Mouse (Mus musculus): ENCODE data around the gene Eif3k.

Eif3k gene

GRCm38 (mm10) chr7:28959505-28960045 lies 22.1 kb downstream of the Eif3k start:
- DNase-seq (ENCODE audit: low spot score) = no peak

GRCm38 (mm10) chr7:28958770-28959169 lies 22.9 kb downstream of the Eif3k start:
- DNase-seq (ENCODE audit: low spot score) = no peak

GRCm38 (mm10) chr7:28957997-28958725 lies 23.5 kb downstream of the Eif3k start:
- DNase-seq (ENCODE audit: low spot score) = no peak

DNA sequence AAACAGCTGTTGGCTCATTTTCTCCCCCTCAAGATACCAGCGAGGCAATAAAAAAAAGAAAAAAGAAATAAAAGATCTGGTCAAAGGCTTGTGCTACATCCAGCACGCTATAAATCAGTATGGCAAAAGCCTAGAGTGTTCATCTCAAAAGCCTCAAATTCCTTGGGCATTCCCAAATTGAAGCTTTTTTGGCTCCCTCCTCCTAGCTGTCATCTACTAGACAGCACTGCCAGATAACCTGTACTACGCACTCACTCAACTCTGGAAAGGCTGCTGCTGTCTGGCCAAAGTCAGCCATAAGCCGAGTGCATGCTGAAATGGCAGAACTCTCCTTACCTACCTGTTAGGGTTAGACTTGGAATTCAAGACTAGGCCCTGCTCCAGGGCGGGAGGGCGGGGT lies 24.4 kb downstream of the Eif3k start:
- no peak for DNase-seq (ENCODE audit: low spot score)

- DNase-seq (ENCODE audit: low spot score) = no peak
Measured at GRCm38 (mm10) chr7:28956270-28956669, 25.4 kb downstream of the Eif3k start.

- DNase-seq (ENCODE audit: low spot score) = no peak
Measured at GRCm38 (mm10) chr7:28955295-28955897, 26.3 kb downstream of the Eif3k start.

- no peak for DNase-seq (ENCODE audit: low spot score)
Measured at GRCm38 (mm10) chr7:28954773-28955172, 26.9 kb downstream of the Eif3k start.

DNA sequence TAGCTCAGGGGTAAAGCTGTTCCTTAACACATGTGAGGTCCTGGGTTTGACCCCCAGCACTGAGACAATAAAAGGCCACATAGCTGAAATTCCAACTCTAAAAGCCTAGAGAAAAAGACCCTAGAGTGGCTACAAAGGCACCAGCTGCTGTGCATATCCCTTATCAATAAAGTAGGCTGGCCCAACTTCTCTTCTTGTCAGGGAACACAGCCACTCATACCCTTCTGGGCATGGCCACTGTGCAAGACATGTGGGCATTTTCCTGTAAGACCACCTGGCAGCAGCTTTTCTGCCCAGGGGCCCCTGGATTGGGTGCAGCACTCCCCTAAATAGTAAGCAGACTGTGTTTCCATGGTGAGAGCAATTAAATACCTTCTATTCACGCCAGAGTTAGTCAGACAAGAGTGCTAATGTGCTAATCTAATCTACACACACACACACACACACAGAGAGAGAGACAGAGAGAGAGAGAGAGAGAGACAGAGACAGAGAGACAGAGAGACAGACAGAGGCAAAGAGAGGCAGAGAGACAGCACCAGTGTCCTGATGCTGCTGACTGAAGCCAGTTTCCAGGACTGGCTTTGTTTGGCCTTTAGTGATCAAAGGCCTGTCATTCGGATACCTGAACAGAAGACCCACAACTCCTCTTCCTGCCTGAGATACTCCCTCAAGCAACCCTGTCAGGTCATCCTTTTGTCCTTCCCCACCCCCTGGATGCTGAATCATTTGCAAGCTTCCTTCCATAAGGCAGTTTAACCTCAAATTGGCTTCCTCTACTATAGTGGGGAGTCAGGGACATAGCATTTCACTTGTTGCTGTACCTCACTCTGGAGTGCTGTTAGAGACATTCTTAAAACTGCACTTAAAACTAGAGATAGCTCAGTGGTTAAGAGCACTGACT lies 27.9 kb downstream of the Eif3k start:
- no peak for DNase-seq (ENCODE audit: low spot score)

DNA sequence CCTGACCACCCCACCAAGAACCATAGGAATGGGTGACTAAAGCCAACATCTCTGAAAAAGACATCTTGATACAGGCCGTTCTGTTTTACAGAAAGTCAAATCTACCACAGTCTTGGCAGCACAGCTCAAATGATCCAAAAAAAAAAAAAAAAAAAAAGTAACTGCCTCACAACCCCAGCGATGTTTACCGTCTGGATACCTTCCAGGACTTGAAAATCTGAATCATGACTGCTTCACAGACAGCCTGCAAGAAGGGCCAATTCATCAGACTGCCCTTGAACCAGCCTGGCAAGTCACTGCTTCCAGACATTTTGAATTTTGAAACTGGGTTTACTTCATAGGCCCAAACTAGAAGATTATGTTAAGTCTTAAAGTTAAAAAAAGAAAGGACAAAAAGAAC lies 28.9 kb downstream of the Eif3k start:
- DNase-seq (ENCODE audit: low spot score) = no peak

- no peak for DNase-seq (ENCODE audit: low spot score)
Measured at GRCm38 (mm10) chr7:28951764-28952163, 29.9 kb downstream of the Eif3k start.

DNA sequence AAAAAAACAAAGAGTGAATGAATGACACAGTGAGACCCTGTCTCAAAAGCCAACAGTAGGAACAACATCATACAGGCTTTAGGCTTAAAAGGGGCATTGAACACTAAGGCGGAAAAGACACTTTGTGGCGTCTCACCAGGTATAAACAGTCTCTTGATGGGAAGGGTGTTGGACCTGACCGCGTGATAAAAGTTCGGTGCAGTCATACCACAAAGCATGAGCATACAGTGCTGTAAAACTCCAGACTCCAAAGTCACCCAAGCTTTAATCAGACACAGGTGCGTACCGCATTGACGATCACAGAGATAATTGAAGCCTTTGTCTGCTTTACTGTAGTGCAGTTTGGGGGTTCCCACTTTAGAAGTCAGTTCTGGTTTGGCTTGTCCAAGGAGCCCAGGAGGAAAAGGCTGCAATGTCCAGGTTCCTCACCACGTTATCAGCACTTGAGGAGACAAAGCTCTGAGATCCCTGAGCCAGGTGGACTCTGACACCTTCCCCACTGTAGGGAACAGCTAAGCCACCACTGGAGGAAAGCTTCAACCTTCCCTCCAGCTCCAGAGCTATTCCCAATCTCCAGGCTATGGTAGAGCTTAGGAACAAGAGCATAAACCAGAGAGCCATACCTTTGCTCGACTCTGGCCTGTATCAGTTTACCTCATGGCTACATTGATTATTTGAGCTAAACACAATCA lies 31.2 kb downstream of the Eif3k start:
- no peak for DNase-seq (ENCODE audit: low spot score)

- DNase-seq (ENCODE audit: low spot score) = no peak
Measured at GRCm38 (mm10) chr7:28949298-28949697, 32.4 kb downstream of the Eif3k start.

DNA sequence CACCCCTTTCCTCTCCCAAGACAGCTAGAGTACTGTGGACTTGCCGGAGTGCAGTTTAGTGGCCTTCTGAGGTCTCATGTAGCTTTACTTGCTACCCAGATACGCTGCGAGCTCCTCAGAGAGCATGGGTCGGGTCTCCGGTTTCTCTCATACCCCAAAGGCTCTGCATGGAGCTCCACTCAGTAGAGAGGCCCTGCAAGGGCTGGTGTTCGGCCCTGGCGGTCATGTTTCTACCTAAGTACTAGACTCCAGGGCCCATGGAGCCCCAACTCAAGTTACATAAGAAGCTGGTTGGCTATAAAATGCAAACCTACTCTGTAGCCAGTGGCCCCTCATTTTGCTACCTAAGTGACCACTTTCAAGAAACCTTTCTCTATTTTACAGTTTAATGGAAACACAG lies 32.9 kb downstream of the Eif3k start:
- DNase-seq (ENCODE audit: low spot score) = no peak

- no peak for DNase-seq (ENCODE audit: low spot score)
Measured at GRCm38 (mm10) chr7:28946271-28946610, 35.4 kb downstream of the Eif3k start.

GRCm38 (mm10) chr7:28945416-28946270 lies 36.0 kb downstream of the Eif3k start:
- no peak for DNase-seq (ENCODE audit: low spot score)

DNA sequence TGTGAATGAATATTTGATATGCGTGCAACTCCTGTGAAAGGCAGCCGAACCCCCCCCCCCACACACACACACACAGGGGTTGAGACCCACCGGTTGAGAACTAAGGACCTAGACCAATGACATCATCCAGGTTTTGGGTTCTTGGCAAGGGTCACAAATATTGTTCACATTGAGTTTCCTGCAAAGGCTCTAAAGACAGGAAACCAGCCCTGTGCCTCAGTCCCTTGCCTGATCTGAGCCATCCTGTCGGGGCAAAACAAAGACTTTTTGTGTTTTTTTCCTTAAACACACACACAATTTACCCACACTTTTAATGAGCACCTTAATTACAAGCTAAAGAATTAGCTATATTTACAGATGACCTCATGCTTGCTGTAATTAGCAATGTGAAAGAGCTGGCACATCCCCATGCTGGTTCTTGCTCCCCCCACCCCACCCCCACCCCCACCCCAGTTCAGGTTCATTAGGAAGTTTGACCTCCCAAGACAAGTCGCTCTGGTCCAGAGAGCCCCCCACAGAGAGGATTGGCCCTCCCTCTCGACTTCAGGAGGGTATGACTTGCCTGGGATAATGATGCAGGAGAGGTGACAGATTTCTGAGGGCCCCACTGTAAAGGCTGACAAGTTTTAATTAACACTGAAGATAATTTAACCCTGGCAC lies 36.8 kb downstream of the Eif3k start:
- DNase-seq (ENCODE audit: low spot score) = no peak

DNA sequence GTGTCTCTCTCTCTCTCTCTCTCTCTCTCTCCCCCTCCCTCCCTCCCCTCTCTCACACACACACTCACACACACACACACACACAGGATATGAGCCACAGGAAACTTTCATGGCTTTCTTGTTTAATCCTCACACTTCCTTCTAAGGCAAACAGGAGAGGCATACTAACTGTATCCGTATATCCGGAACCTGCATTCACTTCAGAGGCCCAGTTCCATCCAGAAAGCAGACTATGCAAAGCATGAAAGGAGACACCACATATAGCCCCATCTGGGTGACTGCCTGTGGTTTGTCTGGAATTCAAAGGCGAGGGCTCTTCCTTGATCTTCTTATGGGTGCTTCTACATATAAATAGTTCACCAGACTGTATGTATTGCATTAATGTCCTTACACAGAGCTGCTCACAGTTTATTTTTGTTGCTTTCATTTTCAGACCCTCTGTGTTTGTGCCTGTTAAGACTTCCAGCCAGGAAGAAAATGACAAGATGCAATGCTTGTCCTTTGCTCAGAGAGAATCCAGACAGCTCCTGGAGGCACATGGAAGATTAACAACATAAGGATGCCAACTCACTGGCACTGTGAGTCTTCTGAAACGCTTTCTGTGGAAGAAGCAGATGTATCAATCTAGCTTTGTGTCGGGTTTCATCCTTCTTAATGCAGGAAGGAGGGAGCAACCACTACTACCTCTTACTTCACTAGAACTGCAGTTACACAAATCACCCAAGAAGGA lies 38.0 kb downstream of the Eif3k start:
- DNase-seq (ENCODE audit: low spot score) = no peak

DNA sequence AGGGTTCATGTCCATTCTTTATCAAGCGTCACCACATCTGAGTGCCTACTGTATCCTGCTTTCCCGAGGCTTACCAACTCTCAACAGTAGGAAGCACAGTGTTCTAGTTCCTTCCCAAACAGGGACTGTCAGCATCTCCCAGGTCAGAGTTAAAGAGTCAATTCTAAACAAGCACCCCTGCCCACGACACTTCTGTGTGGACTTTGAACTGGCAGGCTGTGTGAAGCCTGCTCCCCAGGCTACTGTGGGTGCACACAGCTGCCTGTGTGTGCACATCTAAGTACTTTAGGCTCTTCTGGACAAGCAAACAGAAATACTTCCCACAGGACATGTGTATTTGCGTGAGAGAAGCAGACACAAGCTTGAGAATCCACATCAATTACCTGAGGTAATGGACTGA lies 40.1 kb downstream of the Eif3k start:
- DNase-seq (ENCODE audit: low spot score) = no peak

DNA sequence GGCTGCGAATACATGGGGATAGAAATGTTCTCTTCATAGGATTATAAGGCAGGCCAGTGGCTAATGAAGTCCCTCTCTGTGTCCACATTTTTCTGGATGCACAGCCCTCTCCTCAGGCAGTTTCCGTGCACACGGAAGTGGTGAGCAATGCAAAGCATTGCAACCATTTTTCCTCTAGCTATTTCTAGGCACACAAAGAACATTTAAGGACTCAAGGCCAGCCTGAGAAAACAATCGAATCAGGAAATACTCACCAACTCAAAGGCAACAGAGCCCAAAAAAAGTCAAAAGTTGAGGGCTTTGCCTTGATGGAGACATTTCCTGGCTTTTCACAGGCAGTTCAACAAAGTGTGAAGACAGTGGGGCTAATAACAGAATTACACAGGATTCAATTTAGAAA lies 40.5 kb downstream of the Eif3k start:
- DNase-seq (ENCODE audit: low spot score) = no peak
